Mouse (Mus musculus): Measurements from ENCODE around the gene Aox2.

- TF ChIP-seq POLR2A (IDR thresholded peaks at IDR 0.05; ENCODE audit: low read depth, low read length): no peak
- TF ChIP-seq CTCF (IDR thresholded peaks at IDR 0.05; ENCODE audit: extremely low read depth, insufficient read length, insufficient replicate concordance, low read depth, low read length): no peak
These were observed 123.3 kb downstream of the Aox2 start for GRCm38 (mm10) chr1:58401396-58401795.
